Mouse (Mus musculus) heart, embryonic 15.5 days (tissue): ENCODE measurements around the gene Tardbp. TPM values are rescaled to one million over a fixed set of nuclear protein-coding genes. Genes with fewer than 3 reads are reported as not detected.

Experiments
- ATAC-seq: fragments of 200-750 bp; cut with Nextera tagmentation; replicated peaks from 2 replicates; pipeline ENCODE4 v1.8.0; 2017; ENCODE audit warnings: low read depth, moderate TSS enrichment; ENCODE audit not compliant: insufficient number of reproducible peaks, insufficient read depth, low FRiP score
- H3K27ac ChIP-seq: fragments of 300-500 bp; sonication (generic); 2 replicates; pipeline ENCODE4 v1.5.1; 2015; ENCODE audit warnings: mild to moderate bottlenecking, inconsistent platforms
- H3K27me3 ChIP-seq: fragments of 300-500 bp; sonication (generic); 2 replicates; pipeline ENCODE4 v1.6.1; 2015; ENCODE audit warnings: inconsistent platforms
- H3K36me3 ChIP-seq: fragments of 300-500 bp; sonication (generic); 2 replicates; pipeline ENCODE4 v1.6.1; 2015; ENCODE audit warnings: mild to moderate bottlenecking, inconsistent platforms
- H3K4me1 ChIP-seq: fragments of 300-500 bp; sonication (generic); replicated peaks from 2 replicates; pipeline ENCODE4 v1.6.1; 2015; ENCODE audit warnings: inconsistent platforms
- H3K4me2 ChIP-seq: fragments of 300-500 bp; sonication (generic); 2 replicates; pipeline ENCODE4 v1.6.1; 2015; ENCODE audit warnings: inconsistent platforms, mild to moderate bottlenecking, moderate library complexity
- H3K4me3 ChIP-seq: fragments of 300-500 bp; sonication (generic); 2 replicates; pipeline ENCODE4 v1.5.1; 2015; ENCODE audit warnings: mild to moderate bottlenecking, inconsistent platforms
- H3K9ac ChIP-seq: fragments of 300-500 bp; sonication (generic); 2 replicates; pipeline ENCODE4 v1.6.1; 2015; ENCODE audit warnings: mild to moderate bottlenecking, inconsistent platforms
- H3K9me3 ChIP-seq: fragments of 300-500 bp; sonication (generic); replicated peaks from 2 replicates; pipeline ENCODE4 v1.6.1; 2016; ENCODE audit warnings: inconsistent platforms
- WGBS: fragments of 180-500 bp; shearing (Covaris S2); methylation state at CpG from one replicate; pipeline ENCODE4 v1.1.7; 2015; ENCODE audit warnings: mixed read lengths; 5-methylcytosine and 5-hydroxymethylcytosine counted together
- polyA plus RNA-seq: library from polyadenylated mRNA; unstranded; fragments of >200 nt; fragmentation: Nextera tagmentation; extraction: Ambion mirVana; gene quantifications from 2 replicates; pipeline ENCODE4 v1.2.1, GENCODE M21; 2015

The Tardbp gene
- polyA plus RNA-seq: 153 and 176 TPM in 2 replicates

DNA sequence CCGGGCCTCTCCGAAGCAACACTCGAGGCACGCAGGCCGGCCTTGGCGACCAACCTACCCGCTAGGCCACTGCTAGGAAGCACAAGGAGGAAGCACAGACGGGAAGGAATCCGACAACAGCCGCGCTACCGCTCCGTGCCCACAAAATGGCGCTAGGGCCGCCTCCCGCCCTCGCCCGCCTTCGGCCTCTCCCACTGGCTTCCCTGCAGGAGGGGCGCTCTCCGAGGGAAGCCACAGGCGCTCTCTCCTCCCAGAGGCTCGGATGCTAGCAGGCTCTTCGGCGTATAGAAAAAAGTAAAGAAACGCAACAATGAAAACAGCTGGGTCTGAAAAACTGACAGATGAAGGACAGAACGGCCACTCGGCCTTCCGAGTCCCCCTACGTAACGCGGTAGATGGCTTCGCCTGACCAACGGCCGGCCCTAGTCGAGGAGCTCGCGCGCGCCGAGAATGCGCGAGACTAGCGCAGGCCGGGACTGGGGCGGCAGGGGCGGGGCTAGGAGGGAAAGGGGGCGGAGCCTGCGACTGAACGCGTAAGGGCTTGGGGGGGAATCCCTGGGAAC lies at the start of gene Tardbp:
Gene Tardbp, minus strand, starts transcription at position 397 of the 563 bp plus-strand sequence.
- peaks cover 34% of the 10 kb centered on the region for H3K36me3 ChIP-seq
- peak; percentile 96 for ATAC-seq
- H3K27me3 ChIP-seq: no peaks in the 10 kb centered on the region
- peak within 1 kb of the TSS; percentile 69 for H3K4me2 ChIP-seq
- H3K9me3 ChIP-seq: no peaks in the 10 kb centered on the region
- peak within 1 kb of the TSS; percentile 98 for H3K9ac ChIP-seq
- peak within 1 kb of the TSS; percentile 88 for H3K4me3 ChIP-seq
- peaks cover 32% of the 10 kb centered on the region for H3K4me1 ChIP-seq
- WGBS: under 1% methylated on average over 51 of the region's 51 CpGs
- H3K27ac ChIP-seq: peak within 1 kb of the TSS; percentile 95

DNA sequence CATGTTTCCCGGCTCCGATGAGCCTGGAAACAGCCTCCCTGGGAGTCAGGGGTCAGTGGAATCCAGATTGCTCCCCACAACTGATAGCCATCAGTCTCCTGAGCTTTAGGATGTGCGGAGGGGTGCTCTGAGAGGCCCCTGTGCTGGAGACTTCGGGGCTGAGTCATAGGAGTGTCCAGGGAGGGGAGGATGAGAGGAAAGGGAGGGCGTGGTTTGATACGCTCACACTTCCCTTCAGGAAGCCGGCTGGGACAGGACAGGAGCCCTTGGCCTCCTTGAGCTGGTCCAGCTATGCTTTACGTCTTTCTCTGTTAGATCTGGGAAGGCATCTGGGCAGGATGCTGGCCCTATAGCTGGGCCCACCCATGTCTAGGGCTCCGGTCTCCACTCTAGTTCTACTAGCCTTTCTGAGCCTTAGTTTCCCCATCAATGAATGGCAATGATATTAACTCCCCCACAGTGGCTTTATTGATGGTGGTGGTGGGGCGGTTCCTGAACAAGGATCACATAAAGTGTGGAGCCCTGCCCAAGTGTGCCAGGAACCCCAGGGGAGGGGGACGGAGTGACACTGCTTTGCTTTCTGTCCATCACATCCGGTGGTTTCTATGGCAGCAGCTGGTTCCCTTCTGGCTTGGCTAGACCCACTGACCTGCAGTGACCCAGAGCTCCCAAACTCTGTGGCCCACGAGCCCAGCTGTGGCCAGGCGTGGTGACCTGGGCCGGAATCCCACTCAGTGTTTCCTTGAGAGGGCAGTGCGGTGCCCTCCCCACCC lies 49.6 kb upstream of the Tardbp start:
- Histone ChIP-seq H3K9me3 (no peaks in the 10 kb centered on the region), H3K27me3 (no peaks in the 10 kb centered on the region), H3K9ac (no peak overlapping the region), H3K27ac (peak overlapping the region; percentile 46), H3K36me3 (no peaks in the 10 kb centered on the region), H3K4me2 (peak overlapping the region; percentile 10; the same call in 1 of the 2 replicates), H3K4me1 (peaks cover 32% of the 10 kb centered on the region), H3K4me3 (no peak overlapping the region)
- peak; percentile 73 for ATAC-seq
- 42% methylated on average over 16 of the region's 16 CpGs for WGBS

DNA sequence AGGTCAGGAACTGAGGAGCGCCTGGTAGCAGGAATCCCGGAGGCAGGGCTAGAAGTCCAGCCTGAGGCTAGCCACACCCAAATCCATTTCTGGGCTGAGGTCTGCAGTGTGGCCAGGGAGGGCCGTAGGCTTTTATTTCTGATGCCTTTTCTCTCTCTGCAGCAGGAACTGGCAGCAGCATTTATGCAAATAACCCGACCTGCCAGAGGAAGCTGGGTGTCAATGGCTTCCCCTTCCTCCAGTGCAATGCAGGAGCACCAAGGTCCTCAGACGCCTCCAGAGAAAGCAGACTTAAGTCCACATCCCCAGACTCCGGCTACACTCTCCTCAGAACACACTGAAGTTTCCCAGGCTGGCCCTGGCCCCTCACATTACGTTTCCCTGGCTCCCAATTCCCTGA lies 48.2 kb upstream of the Tardbp start:
- ATAC-seq: no peak
- no peaks in the 10 kb centered on the region for H3K36me3 ChIP-seq
- peaks cover 35% of the 10 kb centered on the region for H3K4me1 ChIP-seq
- no peaks in the 10 kb centered on the region for H3K27me3 ChIP-seq
- no peak overlapping the region for H3K9ac ChIP-seq
- no peak overlapping the region for H3K4me2 ChIP-seq
- no peaks in the 10 kb centered on the region for H3K9me3 ChIP-seq
- no peak overlapping the region for H3K4me3 ChIP-seq
- 50% methylated on average over 7 of the region's 7 CpGs for WGBS
- H3K27ac ChIP-seq: no peak overlapping the region

DNA sequence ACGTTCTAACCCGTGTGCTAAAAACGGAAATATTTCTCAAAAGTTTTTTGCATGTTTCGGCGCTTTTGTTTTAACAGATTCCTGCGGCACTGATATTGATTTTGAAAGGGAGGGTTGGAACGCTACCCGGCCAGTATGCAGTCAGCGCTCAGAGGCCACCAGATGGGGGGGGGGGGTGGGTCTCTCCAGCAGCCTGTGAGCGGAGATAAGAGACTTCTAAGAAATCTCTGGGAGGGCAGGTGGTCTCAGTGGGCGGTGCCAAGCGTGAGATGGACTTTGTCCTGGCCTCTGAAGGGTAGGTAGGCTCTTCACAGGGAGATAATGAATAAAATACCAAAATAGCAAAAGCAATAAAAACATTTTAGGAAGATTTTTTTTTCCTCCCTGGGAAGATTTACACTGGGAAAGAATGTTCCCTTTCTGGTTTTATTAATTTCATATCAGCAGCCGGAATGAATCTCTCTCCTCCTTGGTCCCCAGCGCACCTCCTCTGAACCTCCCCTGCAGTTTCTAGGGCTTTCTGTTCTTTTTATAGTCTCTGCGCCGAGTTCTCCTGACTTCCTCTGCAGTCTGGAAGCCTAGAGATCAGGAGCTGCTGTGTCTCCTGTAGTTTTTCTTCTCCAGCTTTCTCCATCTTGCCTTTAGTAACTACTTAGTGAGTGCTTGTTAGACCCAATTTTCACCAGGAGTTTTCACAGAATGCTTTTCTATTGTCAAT lies 44.6 kb upstream of the Tardbp start:
- no peaks in the 10 kb centered on the region for H3K9me3 ChIP-seq
- H3K9ac ChIP-seq: no peak overlapping the region
- H3K27me3 ChIP-seq: no peaks in the 10 kb centered on the region
- no peak overlapping the region for H3K27ac ChIP-seq
- 13% methylated on average over 16 of the region's 16 CpGs for WGBS
- H3K4me3 ChIP-seq: no peak overlapping the region
- peak overlapping the region; percentile 49 for H3K4me2 ChIP-seq
- H3K4me1 ChIP-seq: peaks cover 45% of the 10 kb centered on the region
- H3K36me3 ChIP-seq: no peaks in the 10 kb centered on the region
- ATAC-seq: no peak

DNA sequence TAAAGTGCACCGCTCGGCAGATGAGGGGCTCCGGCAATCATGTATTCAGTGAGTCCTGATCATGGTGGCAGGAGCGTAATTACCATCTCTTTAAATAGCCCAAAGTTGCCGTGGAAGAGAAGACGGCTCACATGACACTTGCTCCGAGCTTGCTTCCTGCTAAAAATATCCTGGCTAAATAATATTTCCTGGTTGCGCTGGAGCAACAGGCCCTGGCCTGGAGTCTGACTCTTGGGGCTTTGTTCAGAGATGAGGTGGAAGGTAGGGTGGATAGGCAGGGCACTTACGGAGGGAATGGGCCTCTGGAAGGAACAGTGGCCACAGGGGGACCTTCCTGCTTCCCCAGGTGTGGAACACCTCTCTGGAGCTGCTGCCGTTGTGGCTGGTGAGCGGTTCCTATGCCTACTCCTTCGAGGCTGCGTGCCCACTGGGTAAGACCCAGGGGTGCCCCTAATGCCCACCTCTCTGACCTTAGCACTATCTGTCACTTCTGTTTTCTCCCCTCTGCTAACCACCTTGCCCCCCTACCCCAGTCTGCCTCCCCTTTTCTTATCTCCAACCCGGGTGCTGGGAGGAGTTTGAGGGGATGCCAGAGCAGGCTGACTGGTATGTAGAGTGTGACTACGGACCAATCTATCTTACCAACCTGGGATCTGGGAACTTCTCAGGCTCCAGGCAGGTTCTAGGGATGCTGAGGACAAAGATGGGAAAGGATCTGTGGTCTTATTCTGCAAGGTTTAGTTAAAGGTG lies 40.4 kb upstream of the Tardbp start:
- H3K9ac ChIP-seq: peak overlapping the region; percentile 45
- H3K9me3 ChIP-seq: no peaks in the 10 kb centered on the region
- H3K27ac ChIP-seq: peak overlapping the region; percentile 96
- peak overlapping the region; percentile 61 for H3K4me2 ChIP-seq
- H3K27me3 ChIP-seq: no peaks in the 10 kb centered on the region; the same call in 1 of the 2 replicates
- WGBS: 40% methylated on average over 15 of the region's 15 CpGs
- H3K4me3 ChIP-seq: peak overlapping the region; percentile 37
- H3K4me1 ChIP-seq: peaks cover 44% of the 10 kb centered on the region
- peak; percentile 59 for ATAC-seq
- H3K36me3 ChIP-seq: no peaks in the 10 kb centered on the region

DNA sequence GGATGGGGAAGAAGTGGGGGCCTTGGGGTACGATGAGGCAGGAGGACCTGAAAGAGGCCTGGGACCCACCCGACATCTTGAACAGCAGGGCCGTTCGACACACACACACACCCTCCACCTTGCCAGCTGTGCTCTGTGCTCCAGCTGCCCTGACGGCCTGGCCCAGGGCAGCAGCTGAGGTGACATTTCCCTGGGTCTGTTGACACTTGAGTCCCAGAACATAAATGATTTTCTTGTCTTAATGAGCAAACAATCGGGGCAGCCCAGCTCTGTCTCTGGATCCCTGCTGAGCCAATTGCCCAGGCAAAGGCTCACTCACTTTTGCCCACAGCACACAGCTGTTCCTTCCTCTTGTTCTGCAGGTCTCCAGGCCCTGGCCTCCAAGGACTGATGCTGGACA lies 37.2 kb upstream of the Tardbp start:
- H3K36me3 ChIP-seq: no peaks in the 10 kb centered on the region
- H3K4me3 ChIP-seq: no peak overlapping the region
- no peak overlapping the region for H3K27ac ChIP-seq
- no peak overlapping the region for H3K4me2 ChIP-seq
- ATAC-seq: no peak
- H3K9me3 ChIP-seq: no peaks in the 10 kb centered on the region
- H3K27me3 ChIP-seq: no peaks in the 10 kb centered on the region; the same call in 1 of the 2 replicates
- H3K4me1 ChIP-seq: peaks cover 37% of the 10 kb centered on the region
- H3K9ac ChIP-seq: no peak overlapping the region
- WGBS: 74% methylated on average over 6 of the region's 6 CpGs

DNA sequence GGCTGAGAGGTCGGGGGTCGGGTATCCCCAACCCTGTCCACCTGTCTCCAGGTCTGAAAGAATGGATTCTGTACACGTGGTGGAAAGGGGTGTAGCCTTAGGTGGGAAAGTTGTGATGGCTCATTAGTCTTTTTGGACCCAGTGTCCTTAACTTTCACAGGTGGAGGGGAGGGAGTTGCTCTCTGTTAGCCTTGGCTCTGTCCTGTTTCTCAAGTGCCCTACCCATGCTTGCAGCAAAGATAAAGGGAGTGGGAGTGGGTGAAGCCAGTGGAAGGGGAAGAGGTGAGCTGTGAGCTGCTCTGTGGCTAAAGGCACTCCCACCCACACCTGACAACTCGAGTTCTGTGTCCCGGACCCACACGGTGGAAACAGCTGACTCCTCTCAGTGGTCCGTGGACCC lies 36.5 kb upstream of the Tardbp start:
- ATAC-seq: no peak
- Histone ChIP-seq H3K4me3 (no peak overlapping the region), H3K4me2 (no peak overlapping the region), H3K4me1 (peaks cover 30% of the 10 kb centered on the region), H3K27me3 (no peaks in the 10 kb centered on the region; the same call in 1 of the 2 replicates), H3K36me3 (no peaks in the 10 kb centered on the region), H3K27ac (no peak overlapping the region), H3K9me3 (no peaks in the 10 kb centered on the region), H3K9ac (no peak overlapping the region)
- WGBS: 67% methylated on average over 7 of the region's 7 CpGs

DNA sequence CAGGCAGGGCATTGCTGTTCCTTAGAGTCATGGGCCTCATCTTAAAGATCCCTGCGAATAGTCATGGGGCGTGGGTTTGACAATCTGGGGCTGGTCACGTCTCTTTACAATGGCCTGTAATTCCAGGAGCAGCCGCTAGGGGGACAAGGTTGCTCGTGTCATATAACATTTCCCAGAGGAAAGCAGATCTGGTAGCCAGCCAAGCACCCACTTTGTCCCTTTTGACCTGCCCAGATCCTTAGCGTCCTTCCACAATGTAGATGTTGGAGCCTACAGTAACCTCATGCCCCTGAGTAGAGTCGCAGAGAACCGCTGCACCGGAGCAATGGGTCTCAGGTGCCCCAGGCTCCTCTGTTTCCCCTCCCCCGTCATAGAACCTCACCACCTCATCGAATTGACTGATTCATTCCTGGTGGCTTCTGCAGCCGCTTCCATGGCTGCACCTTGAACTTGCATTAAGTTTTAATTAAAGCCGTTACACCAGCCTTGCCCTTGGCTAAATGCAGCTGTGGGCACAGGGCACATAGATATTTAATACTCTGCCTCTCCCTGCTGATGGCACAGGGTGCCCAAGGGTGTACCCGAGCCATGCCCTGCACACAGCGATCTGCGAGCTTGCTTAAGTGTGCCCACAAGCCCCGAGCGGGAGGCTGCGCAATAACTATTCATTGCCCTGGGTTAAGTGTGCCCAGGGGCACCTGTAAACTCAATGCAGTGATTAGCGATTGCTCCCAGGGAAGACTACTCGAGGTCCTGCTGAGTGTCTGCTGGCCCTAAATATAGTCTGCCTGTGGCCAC lies 35.5 kb upstream of the Tardbp start:
- H3K27me3 ChIP-seq: no peaks in the 10 kb centered on the region; the same call in 1 of the 2 replicates
- H3K4me3 ChIP-seq: 0 out of 2 replicates have a peak overlapping the region, but pooled peaks have one; percentile 17
- no peak overlapping the region for H3K27ac ChIP-seq
- 30% methylated on average over 21 of the region's 21 CpGs for WGBS
- H3K36me3 ChIP-seq: no peaks in the 10 kb centered on the region
- H3K4me2 ChIP-seq: peak overlapping the region; percentile 54
- H3K9ac ChIP-seq: no peak overlapping the region
- ATAC-seq: peak; percentile 38
- H3K4me1 ChIP-seq: peaks cover 28% of the 10 kb centered on the region
- H3K9me3 ChIP-seq: no peaks in the 10 kb centered on the region

DNA sequence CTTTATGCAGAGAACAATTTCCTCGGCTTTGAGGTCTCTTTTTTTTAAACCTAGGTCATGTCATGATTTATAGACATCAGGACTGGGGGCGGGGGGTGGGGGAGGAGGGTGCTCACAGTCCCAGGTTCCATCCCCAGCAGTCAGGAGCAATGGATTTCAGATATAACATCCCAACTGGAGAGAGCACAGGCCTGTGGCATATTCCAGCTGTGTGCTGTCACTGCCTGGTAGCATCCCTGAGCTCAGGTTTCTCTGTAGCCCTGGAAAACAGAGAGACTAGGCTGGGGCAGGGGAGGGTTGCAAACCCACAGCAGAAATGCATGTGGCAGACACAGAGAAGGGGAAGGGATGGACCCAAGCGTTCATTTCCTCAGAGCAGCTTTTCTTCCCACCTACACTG lies 33.4 kb upstream of the Tardbp start:
- Histone ChIP-seq H3K4me3 (no peak overlapping the region), H3K9me3 (no peaks in the 10 kb centered on the region), H3K27ac (no peak overlapping the region), H3K36me3 (no peaks in the 10 kb centered on the region), H3K9ac (no peak overlapping the region), H3K4me1 (peaks cover 31% of the 10 kb centered on the region), H3K27me3 (no peaks in the 10 kb centered on the region; the same call in 1 of the 2 replicates), H3K4me2 (no peak overlapping the region)
- 66% methylated on average over 3 of the region's 3 CpGs for WGBS
- ATAC-seq: no peak

DNA sequence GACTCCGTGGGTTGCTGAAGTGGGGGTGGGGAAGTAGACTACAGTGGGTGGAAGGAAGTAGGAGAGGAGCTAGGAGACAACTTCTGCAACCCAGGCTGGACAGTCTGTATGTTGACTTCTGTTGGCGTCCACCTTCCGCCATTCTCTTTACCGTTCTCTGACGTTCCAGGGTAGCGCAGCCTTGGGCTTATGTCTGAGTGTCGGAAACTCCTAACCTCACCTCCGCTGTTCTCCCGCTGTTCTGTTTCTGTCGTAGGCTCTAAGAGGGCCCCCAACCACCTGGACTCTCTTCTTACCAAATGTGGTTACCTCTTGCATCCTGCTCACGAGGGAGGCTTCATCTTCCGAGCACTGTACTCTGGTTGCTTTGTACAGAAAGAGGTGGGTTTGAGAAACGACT lies 31.0 kb upstream of the Tardbp start:
- WGBS: 77% methylated on average over 13 of the region's 13 CpGs
- H3K9me3 ChIP-seq: no peaks in the 10 kb centered on the region
- H3K9ac ChIP-seq: no peak overlapping the region
- H3K27me3 ChIP-seq: no peaks in the 10 kb centered on the region
- no peaks in the 10 kb centered on the region for H3K36me3 ChIP-seq
- peak overlapping the region; percentile 4; the same call in 1 of the 2 replicates for H3K27ac ChIP-seq
- peak overlapping the region; percentile 36 for H3K4me2 ChIP-seq
- no peak overlapping the region for H3K4me3 ChIP-seq
- H3K4me1 ChIP-seq: peaks cover 23% of the 10 kb centered on the region
- no peak for ATAC-seq
